Mouse (Mus musculus): Measurements from ENCODE around the gene Nt5c2. TPM values are rescaled to one million over a fixed set of nuclear protein-coding genes. Genes with fewer than 3 reads are reported as not detected.

Nt5c2 gene
- total and polyA plus RNA-seq, 3 experiments: 11.9 to 66.2 (median 61.8) TPM

- DNase-seq: no peak
Measured at GRCm38 (mm10) chr19:46966330-46966729, 48.6 kb downstream of the Nt5c2 start.

- peak; percentile 39 for DNase-seq
Measured at GRCm38 (mm10) chr19:46965496-46965895, 49.5 kb downstream of the Nt5c2 start.

- no peak for DNase-seq
Measured at GRCm38 (mm10) chr19:46964353-46964752, 50.6 kb downstream of the Nt5c2 start.

- no peak for DNase-seq
Measured at GRCm38 (mm10) chr19:46963440-46963839, 51.5 kb downstream of the Nt5c2 start.

GRCm38 (mm10) chr19:46962841-46963240 lies 52.1 kb downstream of the Nt5c2 start:
- no peak for DNase-seq

GRCm38 (mm10) chr19:46962171-46962772 lies 52.7 kb downstream of the Nt5c2 start:
- peak; percentile 87 for DNase-seq

- peak; percentile 91 for DNase-seq
Measured at GRCm38 (mm10) chr19:46961652-46962051, 53.3 kb downstream of the Nt5c2 start.

- DNase-seq: no peak
Measured at GRCm38 (mm10) chr19:46961047-46961651, 53.8 kb downstream of the Nt5c2 start.

- no peak for DNase-seq
Measured at GRCm38 (mm10) chr19:46960101-46961046, 54.6 kb downstream of the Nt5c2 start.

GRCm38 (mm10) chr19:46959536-46959935 lies 55.4 kb downstream of the Nt5c2 start:
- no peak for DNase-seq

GRCm38 (mm10) chr19:46958566-46958965 lies 56.4 kb downstream of the Nt5c2 start:
- no peak for DNase-seq

GRCm38 (mm10) chr19:46957971-46958370 lies 57.0 kb downstream of the Nt5c2 start:
- DNase-seq: no peak

GRCm38 (mm10) chr19:46957001-46957400 lies 58.0 kb downstream of the Nt5c2 start:
- DNase-seq: no peak

- no peak for DNase-seq
Measured at GRCm38 (mm10) chr19:46956410-46956809, 58.5 kb downstream of the Nt5c2 start.

- DNase-seq: no peak
Measured at GRCm38 (mm10) chr19:46955630-46956029, 59.3 kb downstream of the Nt5c2 start.

GRCm38 (mm10) chr19:46953536-46953935 lies 61.4 kb downstream of the Nt5c2 start:
- DNase-seq: no peak

- no peak for DNase-seq
Measured at GRCm38 (mm10) chr19:46952986-46953385, 62.0 kb downstream of the Nt5c2 start.

- DNase-seq: peak; percentile 64
Measured at GRCm38 (mm10) chr19:46944341-46944740, 70.6 kb downstream of the Nt5c2 start.

GRCm38 (mm10) chr19:46937173-46937572 lies 77.8 kb downstream of the Nt5c2 start:
- no peak for DNase-seq

- no peak for DNase-seq
Measured at GRCm38 (mm10) chr19:46934025-46934424, 80.9 kb downstream of the Nt5c2 start.

GRCm38 (mm10) chr19:46932608-46933007 lies 82.3 kb downstream of the Nt5c2 start:
- no peak for DNase-seq

GRCm38 (mm10) chr19:46930026-46930425 lies 84.9 kb downstream of the Nt5c2 start:
- no peak for DNase-seq

GRCm38 (mm10) chr19:46929044-46929587 lies 85.8 kb downstream of the Nt5c2 start:
- peak; percentile 91 for DNase-seq
